Mouse (Mus musculus) heart, adult 18-20 months (tissue): ENCODE measurements around the gene Vps72. TPM values are rescaled to one million over a fixed set of nuclear protein-coding genes. Genes with fewer than 3 reads are reported as not detected.

ENCODE experiments used
- DNase-seq, 2 experiments: peaks; one replicate each; pipeline ENCODE4 v3.0.0; 2021 to 2022; ENCODE audit warnings: mixed read lengths in 1 of 2
- microRNA-seq, 2 experiments: library from miRNA; unstranded; fragments of <30 nt; microRNA quantifications; one replicate each; pipeline ENCODE4 v1.2.0; 2022
- total RNA-seq, 2 experiments: library from RNA; stranded (reverse); gene quantifications; 2 replicates each; pipeline ENCODE4 v1.2.3; 2021

Gene Vps72
- total RNA-seq, 2 experiments from 2014 or later, result 32.1 to 32.5 TPM

DNA sequence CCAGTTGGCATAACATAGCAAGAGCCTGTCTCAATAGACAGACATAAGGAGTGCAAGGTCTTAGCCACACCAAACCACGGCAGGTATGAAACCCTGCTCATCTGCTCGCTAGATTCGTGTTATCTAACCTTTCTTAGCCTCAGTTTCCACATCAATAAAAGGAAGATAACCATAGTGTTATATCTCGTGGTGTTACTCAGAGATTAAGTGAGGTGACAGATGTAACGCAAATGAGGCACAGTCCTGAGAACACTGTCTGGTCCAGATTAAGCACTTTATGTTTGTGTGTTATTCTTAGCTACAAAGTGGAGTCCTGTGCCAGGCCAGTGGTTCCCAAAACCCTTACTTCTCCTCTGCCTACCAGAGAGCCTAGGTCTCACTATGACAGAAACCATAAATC, 54.0 kb downstream of the Vps72 start:
- no peak for DNase-seq

DNA sequence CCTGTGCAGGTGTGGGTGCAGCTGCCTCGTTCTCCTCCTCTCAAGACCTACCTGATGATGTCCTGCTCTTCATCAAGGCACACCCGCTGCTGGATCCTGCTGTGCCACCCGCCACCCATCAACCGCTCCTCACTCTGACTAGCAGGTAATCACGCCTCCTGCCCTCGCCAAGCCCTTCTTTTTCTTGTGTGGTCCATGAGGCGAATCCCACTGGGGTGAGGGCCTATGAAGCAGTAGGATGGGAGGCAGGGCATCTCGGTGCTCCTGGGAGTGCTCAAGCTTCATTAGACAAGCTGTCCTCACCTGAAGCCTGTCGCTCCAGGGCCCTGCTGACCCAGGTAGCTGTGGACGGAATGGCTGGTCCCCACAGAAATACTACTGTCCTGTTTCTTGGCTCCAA, 59.2 kb downstream of the Vps72 start:
- no peak for DNase-seq

DNA sequence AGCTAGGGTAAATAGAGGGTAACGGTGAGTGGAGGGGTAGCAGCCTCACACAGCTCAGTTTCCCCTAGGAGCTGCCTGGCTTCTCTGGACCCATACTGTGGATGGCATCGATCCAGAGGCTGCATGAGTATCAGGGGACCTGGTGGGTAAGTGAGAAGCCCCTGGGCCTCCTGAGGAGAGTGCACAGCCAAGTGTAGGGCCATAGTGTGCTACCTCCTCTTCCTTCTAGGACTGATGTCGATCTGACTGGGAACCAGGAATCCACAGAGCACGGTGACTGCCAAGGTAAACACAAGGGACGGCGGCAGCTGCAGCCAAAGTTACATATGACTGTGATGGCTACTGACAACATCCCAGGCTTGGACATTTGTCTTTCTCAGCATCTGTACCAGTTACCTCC, 60.3 kb downstream of the Vps72 start:
- DNase-seq, result no peak

Small RNAs within 50 kb of the gene (microRNA-seq; reads per million reads assigned to microRNA genes)
- 0 reads per million in 2 experiments for gene Mir8099-1

Other genes starting within 250 kb of the Vps72 start
- 100 to 1,000 TPM; 223 to 258 TPM for gene Psmb4, start 224.1 kb upstream of the Vps72 start, total RNA-seq
- gene Selenbp1, start 178.0 kb upstream of the Vps72 start, total RNA-seq, result 100 to 1,000 TPM in 1 of 2 experiments, 10 to 100 TPM in 1; 97.9 to 127 TPM
- gene Rfx5, start 156.9 kb upstream of the Vps72 start, total RNA-seq, result 1 to 10 TPM; 5.4 to 8.8 TPM
- gene Pi4kb, start 136.3 kb upstream of the Vps72 start, total RNA-seq, result 10 to 100 TPM; 23.7 to 26.6 TPM
- gene Zfp687, start 95.6 kb upstream of the Vps72 start, total RNA-seq, result 10 to 100 TPM; 10.3 to 12.0 TPM
- gene Psmd4, start 68.4 kb upstream of the Vps72 start, total RNA-seq, result 100 to 1,000 TPM; 146 to 151 TPM
- gene Pip5k1a, start 4.1 kb upstream of the Vps72 start, total RNA-seq, result 10 to 100 TPM; 14.9 to 15.3 TPM
- gene Tmod4, start 13.5 kb downstream of the Vps72 start, total RNA-seq, result 10 to 100 TPM; 34.7 to 36.3 TPM
- 10 to 100 TPM; 36.5 to 38.3 TPM for gene Scnm1, start 23.0 kb downstream of the Vps72 start, total RNA-seq
- 1 to 10 TPM; 4.5 to 4.7 TPM for gene Lysmd1, start 23.1 kb downstream of the Vps72 start, total RNA-seq
- 1 to 10 TPM; 2.2 to 2.6 TPM for gene Tnfaip8l2, start 31.3 kb downstream of the Vps72 start, total RNA-seq
- gene Sema6c, start 49.4 kb downstream of the Vps72 start, total RNA-seq, result 1 to 10 TPM; 4.0 to 4.8 TPM
- gene Gabpb2, start 106.9 kb downstream of the Vps72 start, total RNA-seq, result 10 to 100 TPM; 11.2 to 13.9 TPM
- 10 to 100 TPM; 19.3 to 21.8 TPM for gene Cdc42se1, start 117.7 kb downstream of the Vps72 start, total RNA-seq
- gene Mllt11, start 121.1 kb downstream of the Vps72 start, total RNA-seq, result 1 to 10 TPM; 6.8 to 8.6 TPM
- gene Gm128, start 130.6 kb downstream of the Vps72 start, total RNA-seq, result not detected
- not detected for gene Bnipl, start 140.2 kb downstream of the Vps72 start, total RNA-seq
- 10 to 100 TPM; 19.1 to 23.2 TPM for gene Mindy1, start 170.3 kb downstream of the Vps72 start, total RNA-seq
- gene Prune1, start 171.1 kb downstream of the Vps72 start, total RNA-seq, result 10 to 100 TPM; 25.5 to 25.6 TPM
- gene Anxa9, start 196.2 kb downstream of the Vps72 start, total RNA-seq, result under 1 TPM; 0.59 to 0.65 TPM
- 10 to 100 TPM; 30.3 to 32.4 TPM for gene Cers2, start 203.8 kb downstream of the Vps72 start, total RNA-seq
- gene Setdb1, start 246.2 kb downstream of the Vps72 start, total RNA-seq, result 10 to 100 TPM; 10.9 to 11.6 TPM